Mouse (Mus musculus): ENCODE data around the gene 4930507D05Rik.
"Not testable (repeated sequence)": the region's sequence is repeated elsewhere in the genome, so short reads cannot be mapped to it uniquely, and the experiment has no call there.

The 4930507D05Rik gene

GRCm38 (mm10) chr10:62476980-62477379 is 27.7 kb downstream of the 4930507D05Rik start:
- in situ Hi-C loops (cut with MboI, MseI): no loop called here

DNA sequence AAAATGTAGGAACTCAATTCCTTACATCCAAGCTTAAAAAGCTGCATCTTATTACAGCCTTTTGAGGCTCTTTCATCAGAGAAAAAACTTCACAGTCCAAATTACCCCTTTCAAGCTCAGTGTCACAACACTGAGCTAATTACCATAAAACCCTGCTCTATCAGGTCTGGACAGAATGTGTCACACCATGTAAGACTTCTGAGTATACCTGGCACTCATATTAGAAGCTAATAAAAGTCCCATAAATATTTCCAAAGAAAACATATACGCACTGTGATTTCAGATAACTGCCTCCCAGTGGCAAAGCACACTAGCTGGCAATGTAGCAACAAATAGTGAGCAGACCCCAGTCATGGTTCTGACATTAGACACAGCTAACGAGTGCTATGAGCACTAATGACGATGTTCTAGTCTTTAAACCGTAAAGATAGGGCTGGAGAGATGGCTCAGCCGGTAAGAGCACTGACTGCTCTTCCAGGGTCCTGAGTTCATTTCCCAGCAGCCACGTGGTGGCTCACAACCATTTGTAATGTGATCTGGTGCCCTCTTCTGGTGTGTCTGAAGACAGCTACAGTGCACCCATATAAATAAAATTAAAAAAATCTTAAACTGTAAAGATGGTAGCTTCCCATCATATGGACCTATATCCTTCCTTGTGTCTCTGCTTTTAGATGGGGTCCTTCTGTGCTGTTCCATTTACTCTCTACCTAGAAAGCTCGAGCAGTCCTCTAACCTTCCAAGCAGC is 32.0 kb downstream of the 4930507D05Rik start:
- in situ Hi-C loops (cut with MboI, MseI): no loop called here

- in situ Hi-C loops (cut with MboI, MseI): no loop called here
These were observed 36.7 kb downstream of the 4930507D05Rik start for GRCm38 (mm10) chr10:62485878-62486582.

DNA sequence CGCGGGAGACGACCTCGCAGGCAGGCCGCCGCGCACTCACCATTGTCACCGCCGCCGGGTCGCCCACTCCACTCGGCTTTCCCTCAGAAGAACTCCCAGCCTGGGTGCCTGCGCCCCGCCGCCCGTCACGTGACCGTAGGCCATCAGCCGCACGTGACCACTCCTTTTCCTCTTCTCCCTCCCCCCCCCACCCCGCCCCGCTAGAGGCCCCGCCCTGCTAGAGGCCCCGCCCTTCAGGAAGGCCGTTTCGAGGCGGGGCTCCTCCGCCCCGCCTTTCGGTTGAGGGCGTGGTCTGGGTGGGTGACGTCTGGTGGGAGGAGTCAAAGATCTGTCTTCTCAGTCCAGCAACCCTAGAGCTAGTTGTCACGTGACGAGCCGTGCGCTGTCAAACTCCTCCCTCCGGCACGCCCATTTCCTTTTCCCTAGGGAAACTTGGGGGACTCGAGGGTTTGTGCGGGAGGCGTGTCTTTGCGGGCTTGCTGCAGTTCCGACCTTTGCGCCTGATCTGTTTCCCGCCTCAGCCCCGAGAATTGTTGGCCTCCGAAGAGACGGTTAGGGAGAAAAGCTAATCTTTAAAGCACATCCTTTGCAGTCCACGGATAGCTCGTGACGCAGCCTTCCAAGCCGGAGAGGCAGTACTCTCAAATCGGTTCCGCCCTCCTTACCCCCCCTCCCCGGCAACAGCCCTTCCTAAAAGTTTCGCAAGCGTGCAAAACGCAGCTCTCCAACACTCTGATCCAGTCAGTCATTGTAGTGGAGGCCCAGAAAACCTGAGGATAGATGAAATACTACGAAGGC is 37.5 kb downstream of the 4930507D05Rik start, which contains the start of gene Vps26a:
Gene Vps26a, minus strand, starts transcription at position 188 of the 798 bp plus-strand sequence.
- in situ Hi-C loops (cut with MboI, MseI): no loop called here

GRCm38 (mm10) chr10:62488266-62488665 is 39.0 kb downstream of the 4930507D05Rik start:
- in situ Hi-C loops (cut with MboI, MseI): no loop called here

- in situ Hi-C loops (cut with MboI, MseI): not testable (repeated sequence)
These were observed 42.4 kb downstream of the 4930507D05Rik start for GRCm38 (mm10) chr10:62491681-62492080.

GRCm38 (mm10) chr10:62500088-62500915 is 51.0 kb downstream of the 4930507D05Rik start:
- in situ Hi-C loops (cut with MboI, MseI): no loop called here

Data from regulatory T cell (primary cell).